Mouse (Mus musculus) adrenal gland, postnatal 10 days (tissue): ENCODE results near the gene Afg1l. TPM values are rescaled to one million over a fixed set of nuclear protein-coding genes. Genes with fewer than 3 reads are reported as not detected.

Experiments
- DNase-seq: peaks from one replicate; pipeline ENCODE4 v3.0.0; 2021; ENCODE audit warnings: mixed read lengths
- long read RNA-seq, 2 experiments: library from polyadenylated mRNA; stranded (forward); transcript quantifications; one replicate each; pipeline ENCODE4 v2.0.0; 2021
- total RNA-seq, 2 experiments: library from RNA; stranded (reverse); gene quantifications; 2 replicates each; pipeline ENCODE4 v1.2.3; 2021

Gene Afg1l
- total RNA-seq: 10 to 100 TPM; 24.2 to 27.5 TPM
- long read RNA-seq, experiment 1, transcript Afg1l-201 (13 exons, 2,513 nt): major isoform, 27 of 31 reads
- long read RNA-seq, experiment 1, partial matches to known transcripts: 1 of 31 reads
- long read RNA-seq, experiment 1, other reads (novel, unspliced or antisense): 3 of 31 reads
- long read RNA-seq, experiment 2, transcript Afg1l-201 (13 exons, 2,513 nt): major isoform, 18 of 26 reads
- long read RNA-seq, experiment 2, partial matches to known transcripts: 1 of 26 reads
- long read RNA-seq, experiment 2, other reads (novel, unspliced or antisense): 7 of 26 reads

- peak; percentile 97 for DNase-seq
These were observed at the start of gene Afg1l for GRCm38 (mm10) chr10:42478341-42478720. Afg1l (minus strand) TSS chr10:42478565.

GRCm38 (mm10) chr10:42525682-42526081 lies 47.3 kb upstream of the Afg1l start:
- DNase-seq: no peak

- no peak for DNase-seq
These were observed 45.3 kb upstream of the Afg1l start for GRCm38 (mm10) chr10:42523556-42524162.

GRCm38 (mm10) chr10:42522912-42523311 lies 44.5 kb upstream of the Afg1l start:
- DNase-seq: no peak

GRCm38 (mm10) chr10:42521315-42521981 lies 43.1 kb upstream of the Afg1l start:
- no peak for DNase-seq

GRCm38 (mm10) chr10:42518363-42518762 lies 40.0 kb upstream of the Afg1l start:
- no peak for DNase-seq

GRCm38 (mm10) chr10:42514125-42514524 lies 35.8 kb upstream of the Afg1l start:
- DNase-seq: no peak

GRCm38 (mm10) chr10:42511184-42512135 lies 33.1 kb upstream of the Afg1l start:
- DNase-seq: no peak

- no peak for DNase-seq
These were observed 31.8 kb upstream of the Afg1l start for GRCm38 (mm10) chr10:42510141-42510540.

GRCm38 (mm10) chr10:42504096-42504710 lies 25.8 kb upstream of the Afg1l start:
- no peak for DNase-seq

- DNase-seq: peak; percentile 70
These were observed 24.2 kb upstream of the Afg1l start for GRCm38 (mm10) chr10:42502349-42503111.

GRCm38 (mm10) chr10:42501775-42502348 lies 23.5 kb upstream of the Afg1l start, which contains the start of gene Snx3:
Snx3 (plus strand) TSS chr10:42502030.
- peak; percentile 96 for DNase-seq

- peak; percentile 24 for DNase-seq
These were observed 22.8 kb upstream of the Afg1l start for GRCm38 (mm10) chr10:42501161-42501560.

GRCm38 (mm10) chr10:42500611-42501010 lies 22.2 kb upstream of the Afg1l start:
- peak; percentile 23 for DNase-seq

- no peak for DNase-seq
These were observed 14.6 kb upstream of the Afg1l start for GRCm38 (mm10) chr10:42493000-42493399.

- no peak for DNase-seq
These were observed 13.8 kb upstream of the Afg1l start for GRCm38 (mm10) chr10:42492027-42492771.

- no peak for DNase-seq
These were observed 12.8 kb upstream of the Afg1l start for GRCm38 (mm10) chr10:42491158-42491557.

- DNase-seq: no peak
These were observed 10.4 kb upstream of the Afg1l start for GRCm38 (mm10) chr10:42488606-42489296.

- no peak for DNase-seq
These were observed 2.4 kb upstream of the Afg1l start for GRCm38 (mm10) chr10:42480719-42481118.
